Mouse (Mus musculus): ENCODE measurements around the gene Sgms2.

DNA sequence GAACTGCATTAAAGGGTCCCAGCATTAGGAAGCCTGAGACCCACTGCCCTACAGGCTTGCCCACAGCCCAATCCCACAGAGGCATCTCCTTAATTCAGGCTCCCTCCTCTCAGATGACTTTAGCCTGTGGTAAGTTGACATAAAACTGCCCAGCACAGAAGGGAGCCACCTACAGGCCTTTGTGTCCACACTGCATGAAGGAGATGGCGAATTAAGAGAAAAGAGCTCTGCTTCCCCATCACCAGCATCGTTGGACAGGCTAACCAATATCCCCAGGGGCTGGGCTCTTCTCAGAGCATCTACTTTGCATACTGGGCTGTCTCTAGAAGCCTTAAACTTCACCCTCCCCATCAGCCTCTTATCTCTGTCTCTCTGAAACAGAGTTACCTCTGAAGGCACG, 196.7 kb downstream of the Sgms2 start:
- no peak for TF ChIP-seq POLR2A (IDR thresholded peaks at IDR 0.05; ENCODE audit: borderline replicate concordance, insufficient read depth, low read length)
- no peak for TF ChIP-seq CTCF (IDR thresholded peaks at IDR 0.05; ENCODE audit: borderline replicate concordance, insufficient read depth, low read depth, low read length)

Data from cerebellum, adult 2 months (tissue).